Mouse (Mus musculus) stomach, embryonic 15.5 days (tissue): ENCODE measurements around the gene Arhgap44. TPM values are rescaled to one million over a fixed set of nuclear protein-coding genes. Genes with fewer than 3 reads are reported as not detected.

Experiments
- ATAC-seq: fragments of 200-750 bp; cut with Nextera tagmentation; 2 replicates; pipeline ENCODE4 v1.8.0; 2017; ENCODE audit warnings: low read depth, moderate number of reproducible peaks, moderate TSS enrichment; ENCODE audit not compliant: insufficient read depth, low FRiP score
- H3K27ac ChIP-seq: fragments of 300-500 bp; sonication (generic); 2 replicates; pipeline ENCODE4 v1.5.1; 2015; ENCODE audit warnings: mild to moderate bottlenecking, inconsistent platforms
- H3K27me3 ChIP-seq: fragments of 300-500 bp; sonication (generic); replicated peaks from 2 replicates; pipeline ENCODE4 v1.6.1; 2015; ENCODE audit warnings: inconsistent platforms
- H3K36me3 ChIP-seq: fragments of 300-500 bp; sonication (generic); 2 replicates; pipeline ENCODE4 v1.6.1; 2015; ENCODE audit warnings: inconsistent platforms
- H3K4me1 ChIP-seq: fragments of 300-500 bp; sonication (generic); 2 replicates; pipeline ENCODE4 v1.6.1; 2015; ENCODE audit warnings: inconsistent platforms
- H3K4me2 ChIP-seq: fragments of 300-500 bp; sonication (generic); 2 replicates; pipeline ENCODE4 v1.6.1; 2015; ENCODE audit warnings: mild to moderate bottlenecking, inconsistent platforms
- H3K4me3 ChIP-seq: fragments of 300-500 bp; sonication (generic); replicated peaks from 2 replicates; pipeline ENCODE4 v1.5.1; 2015; ENCODE audit warnings: inconsistent platforms
- H3K9ac ChIP-seq: fragments of 300-500 bp; sonication (generic); 2 replicates; pipeline ENCODE4 v1.6.1; 2015; ENCODE audit warnings: inconsistent platforms
- H3K9me3 ChIP-seq: fragments of 300-500 bp; sonication (generic); 2 replicates; pipeline ENCODE4 v1.6.1; 2016; ENCODE audit warnings: inconsistent platforms
- WGBS: fragments of 180-500 bp; shearing (Covaris S2); methylation state at CpG from one replicate; pipeline ENCODE4 v1.1.7; 2015; 5-methylcytosine and 5-hydroxymethylcytosine counted together
- polyA plus RNA-seq: library from polyadenylated mRNA; unstranded; fragments of >200 nt; fragmentation: Nextera tagmentation; extraction: Ambion mirVana; gene quantifications from 2 replicates; pipeline ENCODE4 v1.2.1, GENCODE M21; 2015

Arhgap44 gene
- polyA plus RNA-seq, 1 experiment from 2014 or later: 6.9 TPM

GRCm38 (mm10) chr11:65101206-65101605, 61.6 kb downstream of the Arhgap44 start:
- Histone ChIP-seq H3K4me1 (peaks cover 4% of the 10 kb centered on the region; the same call in 1 of the 2 replicates), H3K9ac (no peak overlapping the region), H3K27me3 (no peaks in the 10 kb centered on the region), H3K27ac (no peak overlapping the region), H3K4me2 (no peak overlapping the region), H3K36me3 (no peaks in the 10 kb centered on the region), H3K9me3 (no peaks in the 10 kb centered on the region), H3K4me3 (no peak overlapping the region)
- 74% methylated on average over 11 of the region's 11 CpGs for WGBS
- ATAC-seq: no peak

- ATAC-seq: no peak
- no peak overlapping the region for H3K4me3 ChIP-seq
- no peaks in the 10 kb centered on the region for H3K27me3 ChIP-seq
- H3K36me3 ChIP-seq: no peaks in the 10 kb centered on the region
- H3K4me1 ChIP-seq: peaks cover 4% of the 10 kb centered on the region; the same call in 1 of the 2 replicates
- no peak overlapping the region for H3K9ac ChIP-seq
- H3K9me3 ChIP-seq: no peaks in the 10 kb centered on the region
- H3K27ac ChIP-seq: no peak overlapping the region
- WGBS: 87% methylated on average over 8 of the region's 8 CpGs
- no peak overlapping the region for H3K4me2 ChIP-seq
Measured at GRCm38 (mm10) chr11:65100031-65100430, 62.7 kb downstream of the Arhgap44 start.

DNA sequence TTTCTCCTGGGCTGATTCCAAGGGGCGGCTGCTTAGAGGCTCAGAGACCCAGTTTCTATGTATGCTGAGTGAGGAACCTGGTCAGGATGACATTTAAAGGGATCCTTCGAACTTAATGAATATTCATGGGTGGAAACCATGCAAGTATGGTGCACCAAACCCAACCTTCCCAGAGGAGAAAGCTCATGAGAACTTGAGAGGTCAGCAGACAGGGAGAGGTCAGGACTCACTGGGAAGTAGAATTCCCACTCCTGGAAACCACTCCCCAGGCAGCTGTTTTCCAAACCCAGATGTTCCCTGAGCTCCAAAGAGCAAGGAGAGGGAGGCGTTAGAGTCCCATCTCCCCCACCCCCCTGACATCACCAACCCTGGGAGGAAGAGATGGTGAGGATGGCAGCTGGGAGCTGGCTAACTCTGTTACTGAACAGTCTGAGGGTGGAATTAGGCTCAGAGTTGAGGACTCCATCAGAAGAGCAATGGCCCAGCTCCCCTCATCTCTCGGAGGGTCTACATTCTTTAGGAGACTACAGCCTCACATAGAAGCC, 65.2 kb downstream of the Arhgap44 start:
- no peak for ATAC-seq
- 76% methylated on average over 4 of the region's 4 CpGs for WGBS
- Histone ChIP-seq H3K4me1 (peaks cover 4% of the 10 kb centered on the region; the same call in 1 of the 2 replicates), H3K4me3 (no peak overlapping the region), H3K36me3 (no peaks in the 10 kb centered on the region), H3K9ac (no peak overlapping the region), H3K9me3 (no peaks in the 10 kb centered on the region), H3K4me2 (no peak overlapping the region), H3K27ac (no peak overlapping the region), H3K27me3 (no peaks in the 10 kb centered on the region)

DNA sequence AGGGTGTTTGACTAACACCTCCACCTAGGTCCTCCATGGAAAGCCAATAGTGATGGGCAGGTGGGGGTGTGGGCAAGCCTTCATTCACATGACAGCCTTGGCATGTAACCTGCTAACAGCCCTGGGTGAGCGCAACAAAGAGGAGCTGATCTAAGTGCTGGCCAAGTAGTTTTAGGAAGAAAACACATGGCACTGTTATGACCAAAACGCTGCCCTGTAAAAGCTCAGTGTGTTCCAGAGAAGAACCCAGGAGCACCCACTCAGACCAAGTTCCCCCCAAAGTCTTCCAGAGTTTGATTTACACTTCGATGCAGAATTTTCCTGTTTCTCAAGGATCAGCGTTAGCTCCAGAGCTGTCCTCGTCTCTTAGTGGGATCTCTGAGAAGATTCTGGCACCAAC, 65.9 kb downstream of the Arhgap44 start:
- peaks cover 4% of the 10 kb centered on the region; the same call in 1 of the 2 replicates for H3K4me1 ChIP-seq
- H3K9me3 ChIP-seq: no peaks in the 10 kb centered on the region
- H3K27me3 ChIP-seq: no peaks in the 10 kb centered on the region
- no peak overlapping the region for H3K9ac ChIP-seq
- H3K36me3 ChIP-seq: no peaks in the 10 kb centered on the region
- ATAC-seq: no peak
- 85% methylated on average over 5 of the region's 5 CpGs for WGBS
- H3K27ac ChIP-seq: no peak overlapping the region
- no peak overlapping the region for H3K4me3 ChIP-seq
- no peak overlapping the region for H3K4me2 ChIP-seq

GRCm38 (mm10) chr11:65092851-65093250, 69.9 kb downstream of the Arhgap44 start:
- WGBS: 50% methylated on average over 8 of the region's 8 CpGs
- no peak overlapping the region for H3K9ac ChIP-seq
- no peaks in the 10 kb centered on the region for H3K9me3 ChIP-seq
- H3K4me3 ChIP-seq: no peak overlapping the region
- H3K27me3 ChIP-seq: no peaks in the 10 kb centered on the region
- no peak overlapping the region for H3K4me2 ChIP-seq
- no peak overlapping the region for H3K27ac ChIP-seq
- no peak for ATAC-seq
- H3K36me3 ChIP-seq: no peaks in the 10 kb centered on the region
- peaks cover 4% of the 10 kb centered on the region; the same call in 1 of the 2 replicates for H3K4me1 ChIP-seq

DNA sequence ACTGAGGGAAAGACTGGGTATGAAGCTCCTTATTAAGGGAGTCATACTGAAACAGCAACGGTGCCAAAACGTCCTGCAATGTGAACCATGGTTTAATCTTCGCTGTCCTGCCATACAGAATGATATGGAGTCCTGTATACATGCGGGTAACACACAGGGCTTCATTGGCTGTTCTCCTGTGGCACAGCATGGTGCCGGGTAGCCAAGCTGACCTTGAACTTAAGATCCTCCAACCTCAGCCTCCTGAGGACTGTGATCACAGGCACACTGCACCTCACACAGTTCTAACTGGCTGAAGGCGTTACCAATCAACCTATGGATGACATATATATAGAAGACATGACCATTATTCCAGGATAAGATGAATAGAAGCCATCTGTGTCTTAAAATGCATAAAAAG, 72.4 kb downstream of the Arhgap44 start:
- Histone ChIP-seq H3K4me1 (no peaks in the 10 kb centered on the region; the same call in 1 of the 2 replicates), H3K9me3 (no peaks in the 10 kb centered on the region), H3K27me3 (no peaks in the 10 kb centered on the region), H3K27ac (no peak overlapping the region), H3K9ac (no peak overlapping the region), H3K4me2 (no peak overlapping the region), H3K4me3 (no peak overlapping the region), H3K36me3 (no peaks in the 10 kb centered on the region)
- 89% methylated on average over 6 of the region's 6 CpGs for WGBS
- ATAC-seq: no peak

DNA sequence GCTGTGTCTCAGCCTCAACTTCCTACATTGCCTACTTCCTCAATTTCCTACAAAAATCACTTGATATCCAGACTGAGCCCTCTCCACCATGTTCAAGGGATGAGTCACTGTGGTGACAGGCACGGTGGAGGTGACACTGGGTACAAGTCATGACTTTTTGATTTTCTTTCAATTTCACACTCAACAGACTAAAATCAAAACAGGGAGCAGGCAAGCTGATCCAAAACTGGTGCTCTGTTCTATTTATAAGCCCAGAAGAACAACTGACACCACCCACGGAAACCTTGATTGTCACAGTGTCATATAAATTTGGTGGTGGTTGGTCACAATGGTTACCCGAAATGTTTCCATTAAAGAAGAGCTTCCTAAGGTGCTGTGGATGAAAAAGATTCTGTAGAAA, 72.8 kb downstream of the Arhgap44 start:
- Histone ChIP-seq H3K4me3 (no peak overlapping the region), H3K4me2 (no peak overlapping the region), H3K9ac (no peak overlapping the region), H3K36me3 (no peaks in the 10 kb centered on the region), H3K9me3 (no peaks in the 10 kb centered on the region), H3K4me1 (no peaks in the 10 kb centered on the region; the same call in 1 of the 2 replicates), H3K27ac (no peak overlapping the region), H3K27me3 (no peaks in the 10 kb centered on the region)
- 82% methylated on average over 3 of the region's 3 CpGs for WGBS
- ATAC-seq: no peak

- no peak overlapping the region for H3K27ac ChIP-seq
- no peak overlapping the region for H3K4me2 ChIP-seq
- 78% methylated on average over 6 of the region's 6 CpGs for WGBS
- no peaks in the 10 kb centered on the region for H3K9me3 ChIP-seq
- no peak overlapping the region for H3K9ac ChIP-seq
- ATAC-seq: no peak
- H3K4me1 ChIP-seq: no peaks in the 10 kb centered on the region; the same call in 1 of the 2 replicates
- H3K36me3 ChIP-seq: no peaks in the 10 kb centered on the region
- H3K27me3 ChIP-seq: no peaks in the 10 kb centered on the region
- H3K4me3 ChIP-seq: no peak overlapping the region
Measured at GRCm38 (mm10) chr11:65089282-65089681, 73.5 kb downstream of the Arhgap44 start.

- no peaks in the 10 kb centered on the region; the same call in 1 of the 2 replicates for H3K4me1 ChIP-seq
- no peak overlapping the region for H3K9ac ChIP-seq
- WGBS: 28% methylated on average over 5 of the region's 5 CpGs
- H3K4me3 ChIP-seq: no peak overlapping the region
- no peaks in the 10 kb centered on the region for H3K27me3 ChIP-seq
- H3K4me2 ChIP-seq: no peak overlapping the region
- ATAC-seq: peak; percentile 45; the same call in 1 of the 2 replicates
- no peaks in the 10 kb centered on the region for H3K9me3 ChIP-seq
- no peaks in the 10 kb centered on the region for H3K36me3 ChIP-seq
- H3K27ac ChIP-seq: no peak overlapping the region
Measured at GRCm38 (mm10) chr11:65088451-65089222, 74.1 kb downstream of the Arhgap44 start.

DNA sequence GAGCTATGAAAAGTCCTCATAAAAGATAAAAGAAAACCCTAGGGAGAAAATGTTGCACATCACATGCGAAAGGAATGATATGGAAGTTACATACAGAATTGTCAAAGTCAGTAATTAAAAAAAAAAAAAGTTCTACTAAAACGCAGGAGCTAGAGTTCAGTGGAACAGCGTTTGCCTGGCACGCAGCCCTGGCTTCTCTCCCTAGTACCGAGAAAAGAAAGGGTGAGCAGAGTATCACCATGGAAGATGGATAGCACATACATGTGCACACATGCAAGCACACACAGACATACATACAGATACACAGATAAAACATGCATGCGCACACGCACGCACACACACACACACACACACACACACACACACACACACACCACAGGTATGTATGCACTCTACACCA, 82.0 kb downstream of the Arhgap44 start:
- no peaks in the 10 kb centered on the region for H3K9me3 ChIP-seq
- no peak overlapping the region for H3K4me3 ChIP-seq
- no peak overlapping the region for H3K4me2 ChIP-seq
- H3K4me1 ChIP-seq: no peaks in the 10 kb centered on the region
- WGBS: 90% methylated on average over 8 of the region's 8 CpGs
- ATAC-seq: no peak
- no peaks in the 10 kb centered on the region for H3K27me3 ChIP-seq
- no peaks in the 10 kb centered on the region for H3K36me3 ChIP-seq
- no peak overlapping the region for H3K27ac ChIP-seq
- no peak overlapping the region for H3K9ac ChIP-seq

GRCm38 (mm10) chr11:65080274-65080673, 82.5 kb downstream of the Arhgap44 start:
- WGBS: 77% methylated on average over 3 of the region's 3 CpGs
- H3K4me3 ChIP-seq: no peak overlapping the region
- H3K36me3 ChIP-seq: no peaks in the 10 kb centered on the region
- H3K9ac ChIP-seq: no peak overlapping the region
- H3K27ac ChIP-seq: no peak overlapping the region
- H3K4me2 ChIP-seq: no peak overlapping the region
- H3K4me1 ChIP-seq: no peaks in the 10 kb centered on the region
- ATAC-seq: no peak
- H3K27me3 ChIP-seq: no peaks in the 10 kb centered on the region
- H3K9me3 ChIP-seq: no peaks in the 10 kb centered on the region

DNA sequence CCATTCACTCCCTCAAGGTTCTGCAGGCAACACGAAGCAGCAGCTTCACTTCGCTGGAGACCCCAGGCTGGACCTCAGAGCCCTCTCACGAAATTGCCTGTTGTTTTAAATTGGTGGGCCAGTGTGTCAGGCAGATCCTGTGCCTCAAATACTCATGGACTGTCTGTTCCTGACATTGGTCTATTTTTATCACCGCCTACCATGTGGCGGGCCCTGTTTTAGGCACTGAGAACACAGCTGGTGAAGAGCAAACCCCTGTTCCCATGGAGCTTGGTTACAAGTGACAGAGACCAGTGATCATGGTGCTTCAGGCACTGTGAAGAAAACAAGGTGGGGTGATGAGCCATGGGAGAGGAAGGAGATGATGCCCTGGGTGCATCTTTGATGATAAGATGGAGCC, 93.2 kb downstream of the Arhgap44 start:
- Histone ChIP-seq H3K4me2 (no peak overlapping the region), H3K4me3 (no peak overlapping the region), H3K4me1 (no peaks in the 10 kb centered on the region), H3K27me3 (no peaks in the 10 kb centered on the region), H3K9ac (no peak overlapping the region), H3K36me3 (no peaks in the 10 kb centered on the region), H3K27ac (no peak overlapping the region), H3K9me3 (no peaks in the 10 kb centered on the region)
- ATAC-seq: no peak
- WGBS: 83% methylated on average over 5 of the region's 5 CpGs
